Mouse (Mus musculus): ENCODE results near the gene Cblb.
A peak's percentile ranks its signal among the peaks of the same experiment; 100 is the strongest.

Gene Cblb

DNA sequence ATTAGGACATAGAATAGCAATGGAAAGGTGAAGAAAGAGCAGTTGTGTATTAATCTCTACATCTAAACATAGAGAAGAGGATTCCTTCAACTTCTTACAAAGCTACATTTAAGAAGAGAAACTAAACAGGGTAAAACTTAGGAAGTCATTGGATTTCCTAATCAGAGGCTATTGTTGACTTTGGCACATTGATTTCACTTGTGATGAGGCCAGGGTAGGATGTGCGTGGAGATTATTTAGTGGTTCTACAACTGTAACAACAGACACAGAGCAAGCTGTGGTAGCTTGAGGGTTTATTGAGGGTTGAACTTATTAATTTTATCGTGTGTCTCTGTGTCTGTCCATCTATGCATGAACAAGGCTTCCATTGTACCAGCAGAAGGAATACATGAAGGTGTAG is 7.8 kb downstream of the Cblb start:
- DNase-seq (ENCODE audit: low spot score), result no peak

- DNase-seq (ENCODE audit: low spot score), result no peak
Observed at GRCm38 (mm10) chr16:52040937-52041336, 9.9 kb downstream of the Cblb start.

- no peak for DNase-seq (ENCODE audit: low spot score)
Observed at GRCm38 (mm10) chr16:52042667-52043379, 11.8 kb downstream of the Cblb start.

- no peak for DNase-seq (ENCODE audit: low spot score)
Observed at GRCm38 (mm10) chr16:52043380-52044117, 12.5 kb downstream of the Cblb start.

- DNase-seq (ENCODE audit: low spot score), result no peak
Observed at GRCm38 (mm10) chr16:52044518-52044917, 13.5 kb downstream of the Cblb start.

DNA sequence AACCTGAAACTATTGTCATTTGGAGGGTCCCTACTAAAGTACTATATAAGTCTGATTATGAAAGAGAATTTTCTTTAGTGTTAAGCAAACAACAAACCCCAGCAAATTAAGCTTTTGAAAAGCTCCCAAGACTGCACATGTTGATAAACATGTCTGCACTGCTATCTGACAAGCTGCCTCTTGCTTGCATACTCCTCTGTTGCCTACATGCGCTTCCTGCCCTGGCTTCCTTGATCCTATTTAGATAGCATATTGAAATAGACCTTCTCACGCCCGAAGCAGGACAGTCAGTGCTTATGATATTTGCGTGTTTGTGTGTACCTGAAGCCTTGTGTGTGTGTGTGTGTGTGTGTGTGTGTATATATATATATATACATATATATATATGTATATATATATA is 14.0 kb downstream of the Cblb start:
- DNase-seq (ENCODE audit: low spot score), result no peak

GRCm38 (mm10) chr16:52046464-52046863 is 15.4 kb downstream of the Cblb start:
- no peak for DNase-seq (ENCODE audit: low spot score)

GRCm38 (mm10) chr16:52051106-52051505 is 20.1 kb downstream of the Cblb start:
- no peak for DNase-seq (ENCODE audit: low spot score)

- DNase-seq (ENCODE audit: low spot score), result no peak
Observed at GRCm38 (mm10) chr16:52052734-52053133, 21.7 kb downstream of the Cblb start.

DNA sequence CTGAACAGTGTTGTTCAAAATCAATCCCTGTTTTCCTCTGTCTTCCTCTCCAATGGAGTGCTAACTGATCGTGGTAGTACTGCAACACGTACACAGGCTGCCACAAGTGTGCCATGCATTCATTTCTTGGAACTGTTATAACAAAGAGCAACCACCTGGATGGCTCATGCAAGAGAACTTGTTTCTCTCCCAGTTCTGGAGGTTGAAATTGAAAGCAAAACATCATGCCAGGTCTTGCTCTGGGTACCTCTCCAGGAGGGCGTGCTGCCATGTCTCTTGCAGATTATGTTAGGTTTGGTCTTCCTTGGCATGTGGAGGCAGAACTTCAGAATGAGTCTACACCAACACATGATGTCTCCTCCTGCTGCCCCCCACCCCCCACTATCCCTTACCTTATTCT is 24.2 kb downstream of the Cblb start:
- no peak for DNase-seq (ENCODE audit: low spot score)

DNA sequence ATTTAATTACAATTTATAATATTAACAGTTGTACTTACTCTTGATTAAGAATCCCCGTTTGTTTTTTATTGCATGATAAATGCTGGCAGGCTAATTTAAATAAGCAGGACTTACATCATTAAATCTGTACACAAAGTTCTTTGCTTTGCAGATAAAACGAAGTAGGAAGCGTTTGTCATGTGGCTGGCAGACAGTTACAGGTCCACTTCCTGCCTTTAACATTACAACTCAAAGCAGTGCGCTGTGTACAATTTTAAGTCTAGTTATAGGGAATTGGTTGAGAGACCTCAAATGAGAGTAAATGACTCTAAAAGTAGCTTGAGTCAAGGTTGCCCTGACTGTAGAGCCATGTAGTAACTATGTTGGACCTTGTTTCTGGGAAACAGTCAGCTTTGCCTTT is 25.1 kb downstream of the Cblb start:
- no peak for DNase-seq (ENCODE audit: low spot score)

DNA sequence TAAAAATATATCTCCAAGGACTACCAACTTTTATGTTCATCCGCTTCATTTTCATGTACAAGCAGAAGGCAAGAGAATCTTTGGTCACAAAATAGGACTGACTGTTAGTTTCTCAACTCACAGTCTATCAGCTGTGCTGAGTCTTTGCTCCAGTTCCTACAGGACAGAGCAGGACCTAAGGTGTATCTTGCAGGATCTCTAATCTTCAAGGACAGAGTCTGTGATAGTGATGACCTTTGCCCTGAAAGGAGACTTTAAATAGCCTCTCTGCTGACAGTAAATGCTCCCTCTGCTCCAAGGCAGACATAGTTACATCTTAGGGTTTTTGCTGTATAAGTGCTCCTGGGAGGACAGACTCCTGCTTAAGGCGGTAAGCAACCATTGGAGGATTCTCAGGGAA is 26.3 kb downstream of the Cblb start:
- DNase-seq (ENCODE audit: low spot score), result no peak

GRCm38 (mm10) chr16:52059535-52059934 is 28.5 kb downstream of the Cblb start:
- DNase-seq (ENCODE audit: low spot score), result no peak

DNA sequence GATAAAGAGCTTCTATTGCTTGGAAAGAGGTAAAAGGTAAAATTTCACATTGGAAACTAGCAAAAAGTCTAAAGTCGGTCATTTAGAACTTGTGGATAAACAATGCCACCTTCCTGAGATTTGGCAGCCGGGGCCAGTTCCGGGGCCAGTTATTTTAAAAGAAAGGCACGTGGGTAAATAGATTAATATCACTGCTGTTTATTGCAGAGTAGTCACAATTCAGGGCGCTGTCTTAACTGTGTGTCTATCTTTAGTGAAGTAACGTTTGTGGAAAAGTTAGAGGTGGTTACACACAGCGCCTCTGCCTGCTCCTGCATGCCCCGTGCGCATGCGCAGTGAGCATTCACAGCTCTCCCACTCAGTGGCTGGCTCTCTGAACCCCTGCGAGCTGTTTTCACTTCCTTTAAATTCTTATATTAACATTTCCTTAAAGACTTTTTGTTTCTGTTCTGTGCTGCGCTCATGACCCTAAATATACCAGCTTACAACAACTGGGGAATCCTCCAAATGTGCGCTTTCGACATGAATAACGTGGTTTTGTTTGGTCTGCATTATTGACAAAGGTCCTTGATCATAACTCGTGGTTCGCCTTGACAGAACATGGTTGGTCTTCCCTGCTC is 29.2 kb downstream of the Cblb start:
- peak; percentile 65 for DNase-seq (ENCODE audit: low spot score)

DNA sequence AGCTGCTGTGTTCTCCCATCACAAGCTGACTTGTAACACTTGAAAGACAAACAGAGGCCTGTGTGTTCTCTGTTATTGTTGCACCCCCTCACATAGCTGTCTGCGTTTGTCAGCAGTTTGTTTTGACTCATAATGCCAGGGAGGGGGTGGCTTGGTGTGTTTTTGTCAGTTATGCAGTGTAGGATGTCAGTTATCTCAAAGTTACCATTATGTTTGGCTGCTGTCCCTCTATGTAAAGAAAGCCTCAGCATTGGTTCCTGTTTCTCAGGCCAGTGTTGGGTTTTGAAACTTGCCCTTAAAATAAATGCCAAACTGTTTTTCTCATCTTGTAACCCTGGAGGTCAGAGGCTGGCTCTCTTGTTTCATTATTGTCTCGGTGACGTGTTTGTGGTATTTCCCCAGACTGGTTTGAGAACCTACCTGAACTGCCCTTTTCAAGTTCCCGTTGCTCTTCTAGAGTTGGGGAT is 30.0 kb downstream of the Cblb start:
- DNase-seq (ENCODE audit: low spot score), result no peak

DNA sequence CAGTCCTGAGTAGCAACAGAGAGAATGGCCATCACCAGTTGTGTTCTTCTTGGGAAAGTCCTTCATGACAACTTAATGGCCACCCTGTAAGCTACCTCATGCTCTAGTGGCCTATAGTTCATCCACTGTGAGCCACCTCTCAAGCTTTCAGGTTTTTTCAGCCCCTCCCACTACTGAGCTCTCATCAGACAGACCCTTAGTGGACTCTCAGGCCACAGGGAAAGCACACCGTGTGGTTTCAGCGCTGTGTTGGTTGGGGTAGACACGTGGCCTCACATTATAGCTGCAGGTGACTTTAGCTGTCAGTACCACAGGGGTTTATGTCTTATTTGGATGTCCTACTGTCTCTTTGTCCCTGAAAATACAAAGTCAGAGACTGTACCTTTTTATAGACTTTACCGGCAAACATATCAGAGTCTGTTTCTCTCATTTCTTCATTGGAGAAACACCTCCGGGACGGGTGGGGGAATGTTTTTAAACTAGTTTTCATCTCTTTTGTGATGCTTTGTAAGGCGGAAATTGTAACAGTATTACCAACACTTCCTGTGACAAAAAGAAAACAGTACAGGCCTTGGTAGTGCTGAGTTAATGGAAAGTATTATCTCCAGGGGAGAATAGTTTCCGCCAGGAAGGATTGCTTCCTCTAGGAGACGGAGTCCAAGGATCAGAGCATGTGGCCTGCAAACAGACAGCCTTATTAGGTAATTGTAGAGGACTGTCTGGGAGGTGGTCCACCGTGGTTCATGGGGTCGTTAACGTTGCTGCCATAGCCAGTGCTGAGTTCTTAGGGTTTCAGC is 33.5 kb downstream of the Cblb start:
- DNase-seq (ENCODE audit: low spot score), result no peak

DNA sequence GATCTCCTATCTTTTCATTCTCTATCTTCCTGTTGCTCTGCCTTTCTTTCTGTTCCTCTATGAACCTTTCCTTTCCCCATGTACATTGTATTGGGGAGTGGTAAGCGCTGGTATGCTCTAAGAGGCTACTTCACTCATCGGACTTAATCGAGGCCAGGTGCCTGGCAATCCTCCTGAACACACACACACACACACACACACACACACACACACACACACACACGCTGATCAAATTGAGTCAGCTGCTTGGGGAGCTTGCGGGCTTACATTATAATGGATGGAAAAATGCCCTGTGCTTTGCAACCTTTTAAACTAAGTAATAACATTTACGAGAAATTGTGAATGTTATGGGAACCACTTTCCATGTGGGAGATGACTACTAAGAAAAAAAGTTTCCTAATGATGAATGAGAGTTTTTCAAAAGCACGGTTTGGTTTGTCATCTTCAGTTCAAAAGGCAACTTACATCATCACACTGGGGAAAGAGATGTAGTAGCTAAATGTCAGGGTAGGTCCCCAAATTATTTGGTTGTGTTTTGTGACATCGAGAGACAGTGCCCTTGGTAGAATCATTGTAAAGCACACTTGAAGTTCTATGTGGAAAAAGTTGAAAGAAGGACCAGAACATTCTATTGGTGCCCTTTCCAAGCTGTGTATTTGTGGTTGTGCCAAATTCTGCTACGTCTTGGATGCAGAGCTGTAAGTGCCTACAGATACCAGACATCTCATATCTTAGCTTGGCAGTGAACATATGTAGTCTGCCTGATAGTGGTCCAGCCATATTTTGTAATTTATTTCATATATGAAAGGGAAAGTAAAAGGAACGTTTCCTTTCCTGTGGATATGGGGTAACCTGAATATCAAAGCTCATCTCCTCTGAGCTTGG is 36.8 kb downstream of the Cblb start:
- DNase-seq (ENCODE audit: low spot score), result no peak

GRCm38 (mm10) chr16:52068517-52068874 is 37.5 kb downstream of the Cblb start:
- no peak for DNase-seq (ENCODE audit: low spot score)

DNA sequence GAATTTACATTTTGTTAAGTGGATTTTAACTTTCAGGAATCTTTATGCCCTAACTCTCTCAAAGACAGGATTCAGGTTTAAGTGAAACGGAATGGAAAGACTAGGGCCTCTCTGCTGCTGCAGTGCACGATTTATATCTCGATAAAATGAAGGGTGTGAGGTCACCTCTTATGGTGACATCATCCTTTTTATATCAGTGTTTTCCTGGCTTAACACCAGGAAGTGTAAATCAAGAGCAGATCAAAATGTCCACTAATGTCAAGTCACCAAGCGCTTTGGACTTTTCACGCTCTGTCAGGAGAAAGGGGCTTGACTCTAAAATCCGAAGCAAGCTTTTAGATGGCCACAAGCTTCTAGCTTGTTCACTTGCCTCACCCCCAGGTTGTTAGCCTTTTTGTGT is 38.6 kb downstream of the Cblb start:
- DNase-seq (ENCODE audit: low spot score), result no peak

GRCm38 (mm10) chr16:52070128-52070527 is 39.1 kb downstream of the Cblb start:
- no peak for DNase-seq (ENCODE audit: low spot score)

DNA sequence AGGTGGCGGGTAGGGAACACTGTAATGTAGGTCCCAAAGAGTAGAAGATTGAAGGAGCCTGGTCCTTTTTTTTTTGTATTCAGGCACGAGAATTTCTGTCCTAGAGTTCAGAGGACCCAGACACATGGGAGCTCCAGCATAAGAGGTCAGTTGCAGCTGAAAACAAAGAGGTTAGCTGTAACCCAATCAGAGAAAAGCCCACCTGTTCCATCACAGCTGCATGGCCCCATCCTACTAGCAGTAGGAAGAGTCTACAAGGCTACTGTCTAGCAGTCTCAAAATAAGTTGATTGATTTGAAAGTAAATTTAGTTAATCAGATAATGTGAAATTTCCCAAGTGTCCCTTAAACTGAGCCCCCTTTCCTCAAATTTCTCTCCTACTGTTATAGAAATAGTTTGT is 40.3 kb downstream of the Cblb start:
- no peak for DNase-seq (ENCODE audit: low spot score)

Measured in testis, postnatal 10 days (tissue).